Mouse (Mus musculus): ENCODE results near the gene Rgl1. TPM values are rescaled to one million over a fixed set of nuclear protein-coding genes. Genes with fewer than 3 reads are reported as not detected.

The Rgl1 gene
- polyA plus RNA-seq, 1 experiment from 2014 or later, result 18.2 TPM

- no peak overlapping the region for H3K4me2 ChIP-seq (replicated peaks)
- ATAC-seq (ENCODE audit: low FRiP score, low read depth), result no peak
- no peaks in the 10 kb centered on the region for H3K36me3 ChIP-seq
- H3K4me3 ChIP-seq, result no peak overlapping the region
- 89% methylated on average over 5 of the region's 5 CpGs for WGBS
- H3K4me1 ChIP-seq, result no peaks in the 10 kb centered on the region
- H3K9me3 ChIP-seq, result no peaks in the 10 kb centered on the region; the same call in 1 of the 2 replicates
- no peak overlapping the region for H3K27ac ChIP-seq (replicated peaks)
- no peak overlapping the region for H3K9ac ChIP-seq (replicated peaks)
- no peaks in the 10 kb centered on the region for H3K27me3 ChIP-seq
Measured at GRCm38 (mm10) chr1:152605895-152606625, 160.1 kb downstream of the Rgl1 start.

- H3K27me3 ChIP-seq, result no peaks in the 10 kb centered on the region
- no peak overlapping the region for H3K4me3 ChIP-seq
- no peaks in the 10 kb centered on the region for H3K4me1 ChIP-seq
- H3K27ac ChIP-seq (replicated peaks), result no peak overlapping the region
- no peak overlapping the region for H3K4me2 ChIP-seq (replicated peaks)
- no peak for ATAC-seq (ENCODE audit: low FRiP score, low read depth)
- 87% methylated on average over 6 of the region's 6 CpGs for WGBS
- no peak overlapping the region for H3K9ac ChIP-seq (replicated peaks)
- no peaks in the 10 kb centered on the region for H3K36me3 ChIP-seq
- H3K9me3 ChIP-seq, result no peaks in the 10 kb centered on the region; the same call in 1 of the 2 replicates
Measured at GRCm38 (mm10) chr1:152604147-152604546, 162.0 kb downstream of the Rgl1 start.

GRCm38 (mm10) chr1:152603628-152604027, 162.5 kb downstream of the Rgl1 start:
- WGBS, result 74% methylated on average over 9 of the region's 9 CpGs
- Histone ChIP-seq H3K27me3 (no peaks in the 10 kb centered on the region), H3K4me2 (replicated peaks) (no peak overlapping the region), H3K27ac (replicated peaks) (no peak overlapping the region), H3K36me3 (no peaks in the 10 kb centered on the region), H3K4me3 (no peak overlapping the region), H3K9me3 (no peaks in the 10 kb centered on the region; the same call in 1 of the 2 replicates), H3K9ac (replicated peaks) (no peak overlapping the region), H3K4me1 (no peaks in the 10 kb centered on the region)
- no peak for ATAC-seq (ENCODE audit: low FRiP score, low read depth)

- WGBS, result 85% methylated on average over 2 of the region's 2 CpGs
- H3K27me3 ChIP-seq, result no peaks in the 10 kb centered on the region
- ATAC-seq (ENCODE audit: low FRiP score, low read depth), result no peak
- no peaks in the 10 kb centered on the region for H3K4me1 ChIP-seq
- H3K27ac ChIP-seq (replicated peaks), result no peak overlapping the region
- H3K9me3 ChIP-seq, result no peaks in the 10 kb centered on the region; the same call in 1 of the 2 replicates
- no peaks in the 10 kb centered on the region for H3K36me3 ChIP-seq
- H3K9ac ChIP-seq (replicated peaks), result no peak overlapping the region
- no peak overlapping the region for H3K4me3 ChIP-seq
- H3K4me2 ChIP-seq (replicated peaks), result no peak overlapping the region
Measured at GRCm38 (mm10) chr1:152600494-152600893, 165.7 kb downstream of the Rgl1 start.

- 81% methylated on average over 8 of the region's 8 CpGs for WGBS
- no peak for ATAC-seq (ENCODE audit: low FRiP score, low read depth)
- Histone ChIP-seq H3K27me3 (no peaks in the 10 kb centered on the region), H3K9me3 (no peaks in the 10 kb centered on the region; the same call in 1 of the 2 replicates), H3K36me3 (no peaks in the 10 kb centered on the region), H3K9ac (replicated peaks) (no peak overlapping the region), H3K4me2 (replicated peaks) (no peak overlapping the region), H3K27ac (replicated peaks) (no peak overlapping the region), H3K4me1 (no peaks in the 10 kb centered on the region), H3K4me3 (no peak overlapping the region)
Measured at GRCm38 (mm10) chr1:152599347-152599746, 166.8 kb downstream of the Rgl1 start.

GRCm38 (mm10) chr1:152594690-152595089, 171.5 kb downstream of the Rgl1 start:
- Histone ChIP-seq H3K9ac (replicated peaks) (no peak overlapping the region), H3K4me1 (peaks cover 10% of the 10 kb centered on the region), H3K9me3 (no peaks in the 10 kb centered on the region), H3K27ac (replicated peaks) (no peak overlapping the region), H3K4me3 (no peak overlapping the region), H3K4me2 (replicated peaks) (no peak overlapping the region), H3K27me3 (no peaks in the 10 kb centered on the region), H3K36me3 (no peaks in the 10 kb centered on the region)
- ATAC-seq (ENCODE audit: low FRiP score, low read depth), result no peak
- WGBS, result 87% methylated on average over 5 of the region's 5 CpGs

GRCm38 (mm10) chr1:152593831-152594549, 172.2 kb downstream of the Rgl1 start:
- no peaks in the 10 kb centered on the region for H3K36me3 ChIP-seq
- WGBS, result 89% methylated on average over 9 of the region's 9 CpGs
- no peak for ATAC-seq (ENCODE audit: low FRiP score, low read depth)
- peaks cover 16% of the 10 kb centered on the region for H3K4me1 ChIP-seq
- H3K4me3 ChIP-seq, result no peak overlapping the region
- no peak overlapping the region for H3K27ac ChIP-seq (replicated peaks)
- no peak overlapping the region for H3K9ac ChIP-seq (replicated peaks)
- H3K9me3 ChIP-seq, result no peaks in the 10 kb centered on the region
- no peak overlapping the region for H3K4me2 ChIP-seq (replicated peaks)
- H3K27me3 ChIP-seq, result no peaks in the 10 kb centered on the region

- H3K4me2 ChIP-seq (replicated peaks), result no peak overlapping the region
- H3K27me3 ChIP-seq, result no peaks in the 10 kb centered on the region
- ATAC-seq (ENCODE audit: low FRiP score, low read depth), result no peak
- H3K4me3 ChIP-seq, result no peak overlapping the region
- H3K9ac ChIP-seq (replicated peaks), result no peak overlapping the region
- H3K36me3 ChIP-seq, result no peaks in the 10 kb centered on the region
- no peaks in the 10 kb centered on the region for H3K9me3 ChIP-seq
- H3K27ac ChIP-seq (replicated peaks), result no peak overlapping the region
- H3K4me1 ChIP-seq, result peaks cover 16% of the 10 kb centered on the region
- WGBS, result 90% methylated on average over 7 of the region's 7 CpGs
Measured at GRCm38 (mm10) chr1:152593382-152593781, 172.8 kb downstream of the Rgl1 start.

GRCm38 (mm10) chr1:152592609-152593008, 173.5 kb downstream of the Rgl1 start:
- ATAC-seq (ENCODE audit: low FRiP score, low read depth), result no peak
- WGBS, result 86% methylated on average over 6 of the region's 6 CpGs
- no peak overlapping the region for H3K27ac ChIP-seq (replicated peaks)
- no peak overlapping the region for H3K9ac ChIP-seq (replicated peaks)
- H3K36me3 ChIP-seq, result no peaks in the 10 kb centered on the region
- no peak overlapping the region for H3K4me2 ChIP-seq (replicated peaks)
- H3K27me3 ChIP-seq, result no peaks in the 10 kb centered on the region
- peaks cover 16% of the 10 kb centered on the region for H3K4me1 ChIP-seq
- no peak overlapping the region for H3K4me3 ChIP-seq
- no peaks in the 10 kb centered on the region for H3K9me3 ChIP-seq

- ATAC-seq (ENCODE audit: low FRiP score, low read depth), result no peak
- whole genome bisulfite sequencing, result 94% methylated on average over 14 of the region's 15 CpGs
- Histone ChIP-seq H3K4me2 (replicated peaks) (no peak overlapping the region), H3K9me3 (no peaks in the 10 kb centered on the region), H3K9ac (replicated peaks) (no peak overlapping the region), H3K36me3 (no peaks in the 10 kb centered on the region), H3K4me1 (peaks cover 16% of the 10 kb centered on the region), H3K27me3 (no peaks in the 10 kb centered on the region), H3K4me3 (no peak overlapping the region), H3K27ac (replicated peaks) (no peak overlapping the region)
Measured at GRCm38 (mm10) chr1:152591746-152592498, 174.2 kb downstream of the Rgl1 start.

- H3K4me3 ChIP-seq, result no peak overlapping the region
- H3K9me3 ChIP-seq, result no peaks in the 10 kb centered on the region
- H3K27me3 ChIP-seq, result no peaks in the 10 kb centered on the region
- peaks cover 16% of the 10 kb centered on the region for H3K4me1 ChIP-seq
- H3K27ac ChIP-seq (replicated peaks), result no peak overlapping the region
- ATAC-seq (ENCODE audit: low FRiP score, low read depth), result no peak
- 81% methylated on average over 5 of the region's 5 CpGs for WGBS
- H3K36me3 ChIP-seq, result no peaks in the 10 kb centered on the region
- no peak overlapping the region for H3K9ac ChIP-seq (replicated peaks)
- H3K4me2 ChIP-seq (replicated peaks), result no peak overlapping the region
Measured at GRCm38 (mm10) chr1:152590321-152590720, 175.8 kb downstream of the Rgl1 start.
